Mouse (Mus musculus) heart, embryonic 10.5 days (tissue): ENCODE data around the gene Tnfrsf4. TPM values are rescaled to one million over a fixed set of nuclear protein-coding genes. Genes with fewer than 3 reads are reported as not detected.

ENCODE experiments used
- DNase-seq: peaks from one replicate; pipeline ENCODE4 v3.0.0-alpha.2; 2017; ENCODE audit warnings: low spot score
- H3K27ac ChIP-seq: fragments of 300-500 bp; sonication (generic); 2 replicates; pipeline ENCODE4 v1.5.1; 2016; ENCODE audit warnings: mild to moderate bottlenecking
- H3K27me3 ChIP-seq: fragments of 300-500 bp; sonication (generic); 2 replicates; pipeline ENCODE4 v1.6.1; 2016; ENCODE audit warnings: mild to moderate bottlenecking; ENCODE audit not compliant: poor library complexity, insufficient read depth, severe bottlenecking
- H3K36me3 ChIP-seq: fragments of 300-500 bp; sonication (generic); 2 replicates; pipeline ENCODE4 v1.6.1; 2016; ENCODE audit warnings: mild to moderate bottlenecking, moderate library complexity
- H3K4me1 ChIP-seq: fragments of 300-500 bp; sonication (generic); 2 replicates; pipeline ENCODE4 v1.6.1; 2016; ENCODE audit warnings: mild to moderate bottlenecking
- H3K4me3 ChIP-seq: fragments of 300-500 bp; sonication (generic); 2 replicates; pipeline ENCODE4 v1.5.1; 2016; ENCODE audit warnings: mild to moderate bottlenecking, moderate library complexity
- H3K9me3 ChIP-seq: fragments of 300-500 bp; sonication (generic); 2 replicates; pipeline ENCODE4 v1.6.1; 2016; ENCODE audit warnings: mild to moderate bottlenecking, moderate library complexity
- WGBS: fragments of 180-500 bp; shearing (Covaris S2); methylation state at CpG from one replicate; pipeline ENCODE4 v1.1.7; 2016; 5-methylcytosine and 5-hydroxymethylcytosine counted together
- polyA plus RNA-seq: library from polyadenylated mRNA; unstranded; fragments of >200 nt; fragmentation: Nextera tagmentation; extraction: Ambion mirVana; gene quantifications from 2 replicates; pipeline ENCODE4 v1.2.1, GENCODE M21; 2016

Tnfrsf4 gene
- polyA plus RNA-seq, 1 experiment from 2014 or later, result 1.0 TPM

- H3K9me3 ChIP-seq, result no peaks in the 10 kb centered on the region
- DNase-seq, result peak; percentile 91
- H3K36me3 ChIP-seq, result peaks cover 28% of the 10 kb centered on the region
- H3K27ac ChIP-seq, result peak overlapping the region; percentile 90
- H3K4me1 ChIP-seq, result peaks cover 39% of the 10 kb centered on the region
- WGBS, result 2% methylated on average over 24 of the region's 24 CpGs
- peaks cover 28% of the 10 kb centered on the region for H3K27me3 ChIP-seq
- peak overlapping the region; percentile 67 for H3K4me3 ChIP-seq
Observed at GRCm38 (mm10) chr4:156031593-156032391, 18.1 kb downstream of the Tnfrsf4 start.

- no peak for DNase-seq
- 71% methylated on average over 4 of the region's 4 CpGs for WGBS
- Histone ChIP-seq H3K27ac (peak overlapping the region; percentile 26; the same call in 1 of the 2 replicates), H3K9me3 (no peaks in the 10 kb centered on the region), H3K4me3 (no peak overlapping the region), H3K4me1 (peaks cover 39% of the 10 kb centered on the region), H3K36me3 (peaks cover 18% of the 10 kb centered on the region), H3K27me3 (peaks cover 28% of the 10 kb centered on the region)
Observed at GRCm38 (mm10) chr4:156032856-156033255, 19.2 kb downstream of the Tnfrsf4 start.

- no peak for DNase-seq
- Histone ChIP-seq H3K4me1 (peaks cover 39% of the 10 kb centered on the region), H3K4me3 (no peak overlapping the region), H3K27ac (no peak overlapping the region), H3K36me3 (peaks cover 10% of the 10 kb centered on the region), H3K9me3 (no peaks in the 10 kb centered on the region), H3K27me3 (peaks cover 28% of the 10 kb centered on the region)
- 47% methylated on average over 6 of the region's 6 CpGs for WGBS
Observed at GRCm38 (mm10) chr4:156033476-156034119, 20.0 kb downstream of the Tnfrsf4 start.

DNA sequence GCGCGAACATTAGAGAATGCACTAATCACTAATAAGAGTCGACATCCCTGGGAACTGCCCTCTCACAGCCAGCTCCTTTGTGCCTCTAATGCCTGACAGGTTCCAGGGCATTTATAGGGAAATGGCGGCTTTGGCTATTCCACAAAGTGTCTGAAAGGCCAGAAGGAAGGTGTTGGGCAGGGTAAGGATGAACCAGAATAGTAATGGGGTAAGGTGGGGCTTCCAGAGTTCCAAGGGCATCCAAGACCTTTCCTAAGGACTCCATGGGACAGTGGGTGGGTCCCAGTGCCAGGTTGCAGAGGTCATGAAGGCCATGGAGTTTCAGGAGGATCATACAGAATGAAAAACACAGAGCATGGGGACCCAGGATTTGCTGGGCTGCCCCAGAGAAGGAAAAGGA, 20.7 kb downstream of the Tnfrsf4 start:
- H3K36me3 ChIP-seq, result peaks cover 3% of the 10 kb centered on the region
- H3K27ac ChIP-seq, result no peak overlapping the region
- H3K4me1 ChIP-seq, result peaks cover 39% of the 10 kb centered on the region
- DNase-seq, result no peak
- H3K27me3 ChIP-seq, result peaks cover 28% of the 10 kb centered on the region
- peak overlapping the region; percentile 44 for H3K4me3 ChIP-seq
- 65% methylated on average over 4 of the region's 4 CpGs for WGBS
- no peaks in the 10 kb centered on the region for H3K9me3 ChIP-seq

- Histone ChIP-seq H3K36me3 (no peaks in the 10 kb centered on the region), H3K27ac (no peak overlapping the region), H3K27me3 (peaks cover 28% of the 10 kb centered on the region), H3K9me3 (no peaks in the 10 kb centered on the region), H3K4me3 (peak overlapping the region; percentile 44), H3K4me1 (peaks cover 38% of the 10 kb centered on the region)
- 6% methylated on average over 25 of the region's 25 CpGs for WGBS
- DNase-seq, result no peak
Observed at GRCm38 (mm10) chr4:156034901-156035300, 21.3 kb downstream of the Tnfrsf4 start.

DNA sequence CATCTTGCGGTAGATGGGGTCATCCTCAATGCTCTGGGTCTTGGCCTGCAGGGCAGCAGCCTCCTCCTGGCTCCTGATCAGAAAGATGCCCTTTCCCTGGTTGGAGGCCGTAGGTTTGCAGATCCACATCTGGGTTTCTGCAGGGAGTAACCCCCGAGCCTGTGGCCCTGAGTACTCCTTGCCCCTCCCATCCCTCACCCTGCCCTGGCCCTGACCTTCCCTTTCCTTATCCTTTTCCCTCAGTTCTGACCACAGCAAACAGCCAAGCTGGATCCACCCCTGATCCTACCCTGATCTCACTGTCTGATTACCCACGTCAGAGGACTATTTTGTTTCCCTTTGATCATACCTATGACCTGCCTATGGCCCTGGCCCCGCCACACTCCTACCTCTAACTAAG, 31.1 kb downstream of the Tnfrsf4 start:
- WGBS, result 60% methylated on average over 5 of the region's 5 CpGs
- no peak for DNase-seq

DNA sequence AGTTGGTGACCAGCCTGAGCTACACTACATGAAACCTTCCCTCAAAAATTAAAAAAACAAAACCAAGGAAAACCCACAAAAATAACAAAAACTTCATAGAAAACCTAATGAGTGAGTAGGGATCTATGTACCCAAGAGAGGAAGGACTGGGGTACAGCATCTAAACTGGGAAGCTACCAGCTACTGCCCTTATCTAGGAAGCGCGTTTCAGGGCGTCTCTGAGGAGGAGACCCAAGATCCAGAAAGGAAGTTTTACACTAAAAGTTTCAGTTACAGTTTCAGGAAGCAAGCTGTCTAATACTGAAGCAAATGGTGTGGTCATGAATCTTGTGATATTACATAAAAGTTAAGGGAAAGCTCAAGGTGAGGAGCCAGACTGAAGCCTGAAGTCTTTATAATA, 36.1 kb downstream of the Tnfrsf4 start:
- no peaks in the 10 kb centered on the region for H3K36me3 ChIP-seq
- no peak overlapping the region for H3K27ac ChIP-seq
- H3K9me3 ChIP-seq, result no peaks in the 10 kb centered on the region
- 60% methylated on average over 3 of the region's 3 CpGs for WGBS
- peaks cover 24% of the 10 kb centered on the region; the same call in 1 of the 2 replicates for H3K4me1 ChIP-seq
- H3K4me3 ChIP-seq, result no peak overlapping the region
- DNase-seq, result no peak
- H3K27me3 ChIP-seq, result peaks cover 4% of the 10 kb centered on the region; the same call in 1 of the 2 replicates

More for the DNA sequence above, 31.1 kb downstream of the Tnfrsf4 start:
- H3K36me3 ChIP-seq, result no peaks in the 10 kb centered on the region
- H3K27me3 ChIP-seq, result peaks cover 7% of the 10 kb centered on the region; the same call in 1 of the 2 replicates
- H3K4me1 ChIP-seq, result peaks cover 7% of the 10 kb centered on the region
- 0 out of 2 replicates have a peak overlapping the region, but pooled peaks have one; percentile 29 for H3K27ac ChIP-seq
- H3K9me3 ChIP-seq, result no peaks in the 10 kb centered on the region
- H3K4me3 ChIP-seq, result no peak overlapping the region

GRCm38 (mm10) chr4:156050391-156050980, 36.8 kb downstream of the Tnfrsf4 start:
- DNase-seq, result peak; percentile 66
- H3K27ac ChIP-seq, result no peak overlapping the region
- peaks cover 4% of the 10 kb centered on the region; the same call in 1 of the 2 replicates for H3K27me3 ChIP-seq
- H3K4me1 ChIP-seq, result peaks cover 22% of the 10 kb centered on the region; the same call in 1 of the 2 replicates
- H3K9me3 ChIP-seq, result no peaks in the 10 kb centered on the region
- 68% methylated on average over 6 of the region's 6 CpGs for WGBS
- no peaks in the 10 kb centered on the region for H3K36me3 ChIP-seq
- no peak overlapping the region for H3K4me3 ChIP-seq

DNA sequence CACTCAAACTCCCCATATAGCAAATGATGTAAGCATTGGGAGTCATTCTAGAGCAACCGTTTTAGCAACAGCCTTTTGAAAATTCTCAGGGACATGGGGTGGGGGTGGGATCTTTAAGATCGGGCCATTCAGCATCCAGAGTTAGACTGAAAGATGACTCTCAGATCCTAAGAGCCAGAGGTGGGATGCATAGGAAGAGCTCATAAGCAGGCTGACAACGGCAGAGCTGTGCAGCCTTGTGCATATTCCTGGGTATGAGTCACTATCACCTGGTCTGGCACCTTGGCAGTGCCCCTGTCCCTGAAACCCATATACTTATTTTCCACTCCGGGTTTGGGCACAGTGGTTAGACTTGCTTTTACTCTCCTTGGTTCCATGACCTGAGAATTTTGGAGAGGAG, 39.5 kb downstream of the Tnfrsf4 start:
- WGBS, result 57% methylated on average over 4 of the region's 4 CpGs
- peaks cover 22% of the 10 kb centered on the region; the same call in 1 of the 2 replicates for H3K4me1 ChIP-seq
- peaks cover 7% of the 10 kb centered on the region; the same call in 1 of the 2 replicates for H3K27me3 ChIP-seq
- H3K4me3 ChIP-seq, result no peak overlapping the region
- DNase-seq, result peak; percentile 54
- H3K27ac ChIP-seq, result no peak overlapping the region
- no peaks in the 10 kb centered on the region for H3K36me3 ChIP-seq
- no peaks in the 10 kb centered on the region for H3K9me3 ChIP-seq

GRCm38 (mm10) chr4:156054130-156054529, 40.5 kb downstream of the Tnfrsf4 start:
- Histone ChIP-seq H3K27ac (no peak overlapping the region), H3K4me1 (peaks cover 24% of the 10 kb centered on the region; the same call in 1 of the 2 replicates), H3K36me3 (no peaks in the 10 kb centered on the region), H3K9me3 (no peaks in the 10 kb centered on the region), H3K4me3 (no peak overlapping the region), H3K27me3 (peaks cover 11% of the 10 kb centered on the region)
- no peak for DNase-seq
- 83% methylated on average over 4 of the region's 4 CpGs for WGBS

GRCm38 (mm10) chr4:156054606-156055005, 41.0 kb downstream of the Tnfrsf4 start:
- WGBS, result 85% methylated on average over 6 of the region's 6 CpGs
- peaks cover 26% of the 10 kb centered on the region; the same call in 1 of the 2 replicates for H3K4me1 ChIP-seq
- H3K36me3 ChIP-seq, result no peaks in the 10 kb centered on the region
- no peak overlapping the region for H3K27ac ChIP-seq
- H3K9me3 ChIP-seq, result no peaks in the 10 kb centered on the region
- no peak overlapping the region for H3K4me3 ChIP-seq
- DNase-seq, result no peak
- H3K27me3 ChIP-seq, result peaks cover 16% of the 10 kb centered on the region

GRCm38 (mm10) chr4:156055173-156055572, 41.5 kb downstream of the Tnfrsf4 start:
- peaks cover 21% of the 10 kb centered on the region for H3K27me3 ChIP-seq
- H3K9me3 ChIP-seq, result no peaks in the 10 kb centered on the region
- H3K36me3 ChIP-seq, result no peaks in the 10 kb centered on the region
- H3K4me3 ChIP-seq, result no peak overlapping the region
- no peak overlapping the region for H3K27ac ChIP-seq
- DNase-seq, result no peak
- 86% methylated on average over 5 of the region's 5 CpGs for WGBS
- peaks cover 25% of the 10 kb centered on the region; the same call in 1 of the 2 replicates for H3K4me1 ChIP-seq

DNA sequence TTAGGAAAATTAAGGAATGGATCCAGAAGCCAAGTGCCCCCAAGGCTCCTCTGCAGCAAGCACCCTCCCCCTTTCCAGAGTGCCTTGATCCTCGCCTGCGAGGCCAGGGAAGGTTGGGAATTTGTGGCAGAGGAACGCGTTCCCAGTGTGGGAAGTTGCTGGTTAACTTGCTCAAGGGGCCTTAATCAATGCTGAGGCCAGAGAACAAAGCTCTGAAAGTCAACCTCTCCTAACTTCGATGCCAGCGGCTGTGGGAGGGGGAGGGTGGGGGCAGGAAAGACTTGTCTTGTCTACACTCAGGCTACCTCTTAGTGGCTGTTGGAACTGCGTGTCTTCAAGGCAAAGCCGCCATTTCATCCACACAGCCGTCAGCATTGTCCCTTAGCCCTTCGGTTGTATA, 44.1 kb downstream of the Tnfrsf4 start:
- Histone ChIP-seq H3K36me3 (no peaks in the 10 kb centered on the region), H3K9me3 (no peaks in the 10 kb centered on the region), H3K27me3 (peaks cover 33% of the 10 kb centered on the region), H3K4me3 (no peak overlapping the region), H3K4me1 (peaks cover 18% of the 10 kb centered on the region; the same call in 1 of the 2 replicates), H3K27ac (no peak overlapping the region)
- 74% methylated on average over 10 of the region's 10 CpGs for WGBS
- no peak for DNase-seq
